ENCODE assay signal across 10 mouse cellular contexts in genomic region chr4:123237386-123238266, GRCm38 (mm10). TPM values are rescaled to one million over a fixed set of nuclear protein-coding genes. Genes with fewer than 3 reads are reported as not detected.
DNase-seq lines count a peak whose midpoint lies in the region; ATAC-seq and TF ChIP-seq lines count a peak whose summit lies in the region.
"Had no signal": no experiment of that assay in that cellular context is flagged by ENCODE, and none has a peak within 500 bp of the region (broad histone marks: within the 10 kb centered on the region; RNA-seq: fewer than 3 reads in every experiment).

No protein-coding gene starts in this region.

- H3K4me2 ChIP-seq in intestine, embryonic 14.5 days (ENCODE audit: low read length): peak overlapping the region; percentile 27; the same call in 1 of the 2 replicates
- H3K4me2 ChIP-seq in intestine, postnatal 0 days (replicated peaks; ENCODE audit: low read depth): no peak overlapping the region
- 0 out of 2 replicates have a peak overlapping the region, but pooled peaks have one; percentile 9 for H3K4me2 ChIP-seq in intestine, embryonic 15.5 days (replicated peaks)
- peak overlapping the region; percentile 57 for H3K4me2 ChIP-seq in myocyte (ENCODE audit: low read depth)
- no peak overlapping the region for H3K4me2 ChIP-seq in midbrain, postnatal 0 days (ENCODE audit: low read depth, low read length, poor library complexity, severe bottlenecking)
- H3K4me2 ChIP-seq: hindbrain, embryonic 14.5 days had no signal

- no peak for ATAC-seq in intestine, embryonic 14.5 days (replicated peaks; ENCODE audit: low FRiP score, low TSS enrichment, low read depth)
- no peak for ATAC-seq in intestine, postnatal 0 days
- ATAC-seq in intestine, embryonic 15.5 days: no peak
- ATAC-seq in midbrain, postnatal 0 days (ENCODE audit: low FRiP score): no peak

- H3K4me1 ChIP-seq in intestine, embryonic 14.5 days (replicated peaks; ENCODE audit: control insufficient read depth, insufficient read depth, low read length): peaks cover 28% of the 10 kb centered on the region
- no peaks in the 10 kb centered on the region for H3K4me1 ChIP-seq in intestine, postnatal 0 days (replicated peaks; ENCODE audit: control insufficient read depth, insufficient read depth, low read length)
- peaks cover 31% of the 10 kb centered on the region for H3K4me1 ChIP-seq in intestine, embryonic 15.5 days (replicated peaks)
- H3K4me1 ChIP-seq in midbrain, postnatal 0 days (ENCODE audit: insufficient read depth, low read length): peaks cover 4% of the 10 kb centered on the region
- H3K4me1 ChIP-seq in forebrain, embryonic 10.5 days: peaks cover 56% of the 10 kb centered on the region

- no peaks in the 10 kb centered on the region for H3K9me3 ChIP-seq in intestine, embryonic 14.5 days (ENCODE audit: control insufficient read depth, low read length)
- H3K9me3 ChIP-seq in intestine, postnatal 0 days (ENCODE audit: control insufficient read depth): no peaks in the 10 kb centered on the region
- H3K9me3 ChIP-seq in intestine, embryonic 15.5 days: no peaks in the 10 kb centered on the region
- H3K9me3 ChIP-seq in midbrain, postnatal 0 days (ENCODE audit: low read length): no peaks in the 10 kb centered on the region
- H3K9me3 ChIP-seq in forebrain, embryonic 10.5 days: no peaks in the 10 kb centered on the region

- 65% methylated on average over 6 of the region's 6 CpGs for WGBS in intestine, embryonic 14.5 days
- 57% methylated on average over 6 of the region's 6 CpGs for WGBS in intestine, postnatal 0 days
- 62% methylated on average over 6 of the region's 6 CpGs for WGBS in intestine, embryonic 15.5 days
- WGBS in midbrain, postnatal 0 days: 64% methylated on average over 6 of the region's 6 CpGs
- 63% methylated on average over 6 of the region's 6 CpGs for WGBS in forebrain, embryonic 10.5 days

- peaks cover 20% of the 10 kb centered on the region for H3K79me2 ChIP-seq in myocyte (ENCODE audit: control insufficient read depth, insufficient read depth)

- TF ChIP-seq POLR2A in myocyte (IDR thresholded peaks at IDR 0.05; ENCODE audit: insufficient read length, low read depth): no peak

- no peak overlapping the region for H3ac ChIP-seq in myocyte (ENCODE audit: control insufficient read depth, insufficient read length)

- 0 out of 2 replicates have a peak overlapping the region, but pooled peaks have one; percentile 2 for H3K27ac ChIP-seq in intestine, embryonic 14.5 days (ENCODE audit: low read depth)
- no peak overlapping the region for H3K27ac ChIP-seq in intestine, postnatal 0 days (ENCODE audit: low read depth, low read length)
- peak overlapping the region; percentile 38; the same call in 1 of the 2 replicates for H3K27ac ChIP-seq in intestine, embryonic 15.5 days
- H3K27ac ChIP-seq in midbrain, postnatal 0 days (ENCODE audit: low read depth, low read length): no peak overlapping the region
- H3K27ac ChIP-seq in forebrain, embryonic 10.5 days: no peak overlapping the region
- H3K27ac ChIP-seq: hindbrain, embryonic 14.5 days had no signal

- no peak overlapping the region for H3K9ac ChIP-seq in intestine, embryonic 14.5 days (ENCODE audit: low read length)
- H3K9ac ChIP-seq in intestine, postnatal 0 days (ENCODE audit: low read depth, low read length): no peak overlapping the region
- no peak overlapping the region for H3K9ac ChIP-seq in intestine, embryonic 15.5 days
- no peak overlapping the region for H3K9ac ChIP-seq in midbrain, postnatal 0 days (replicated peaks; ENCODE audit: low read length, poor library complexity, severe bottlenecking)
- H3K9ac ChIP-seq: hindbrain, embryonic 14.5 days had no signal

- no peak overlapping the region for H3K4me3 ChIP-seq in intestine, embryonic 14.5 days (ENCODE audit: low read depth, low read length)
- no peak overlapping the region for H3K4me3 ChIP-seq in intestine, postnatal 0 days (ENCODE audit: low read depth, low read length)
- H3K4me3 ChIP-seq in intestine, embryonic 15.5 days (replicated peaks): no peak overlapping the region
- H3K4me3 ChIP-seq in myocyte: no peak overlapping the region
- no peak overlapping the region for H3K4me3 ChIP-seq in midbrain, postnatal 0 days (ENCODE audit: low read depth, low read length)
- no peak overlapping the region for H3K4me3 ChIP-seq in forebrain, embryonic 10.5 days

- DNase-seq in intestine, embryonic 14.5 days (ENCODE audit: low spot score): no peak
- DNase-seq in heart, adult 11 months: peak; percentile 99
- DNase-seq in spleen, postnatal 10 days (ENCODE audit: low spot score in 2 of 2): no peak
- no peak for DNase-seq in midbrain, postnatal 0 days (ENCODE audit: low spot score)
- no peak for DNase-seq in forebrain, embryonic 10.5 days (ENCODE audit: extremely low spot score, low spot score)

- TF ChIP-seq CTCF in intestine, postnatal 0 days (IDR thresholded peaks at IDR 0.05; ENCODE audit: low read depth): no peak
- no peak for TF ChIP-seq CTCF in midbrain, postnatal 0 days (IDR thresholded peaks at IDR 0.05)

- H3K36me3 ChIP-seq in intestine, embryonic 14.5 days (ENCODE audit: control insufficient read depth, insufficient read depth, low read length): 0 out of 2 replicates have a peak, but pooled peaks cover 4% of the 10 kb centered on the region
- H3K36me3 ChIP-seq in intestine, postnatal 0 days (ENCODE audit: control insufficient read depth, insufficient read depth): no peaks in the 10 kb centered on the region
- no peaks in the 10 kb centered on the region for H3K36me3 ChIP-seq in intestine, embryonic 15.5 days
- H3K36me3 ChIP-seq in myocyte (ENCODE audit: control insufficient read depth, insufficient read depth): no peaks in the 10 kb centered on the region
- no peaks in the 10 kb centered on the region for H3K36me3 ChIP-seq in midbrain, postnatal 0 days (ENCODE audit: insufficient read depth, low read length)
- H3K36me3 ChIP-seq in forebrain, embryonic 10.5 days (replicated peaks): no peaks in the 10 kb centered on the region

- H3K27me3 ChIP-seq in intestine, embryonic 14.5 days (replicated peaks; ENCODE audit: control insufficient read depth, insufficient read depth, low read length): peaks cover 16% of the 10 kb centered on the region
- peaks cover 37% of the 10 kb centered on the region; the same call in 1 of the 2 replicates for H3K27me3 ChIP-seq in intestine, postnatal 0 days (replicated peaks; ENCODE audit: control insufficient read depth, insufficient read depth, low read length)
- H3K27me3 ChIP-seq in intestine, embryonic 15.5 days (replicated peaks): peaks cover 13% of the 10 kb centered on the region
- H3K27me3 ChIP-seq in myocyte (ENCODE audit: control insufficient read depth, insufficient read depth, insufficient read length): no peaks in the 10 kb centered on the region
- peaks cover 27% of the 10 kb centered on the region for H3K27me3 ChIP-seq in midbrain, postnatal 0 days (ENCODE audit: insufficient read depth, low read length)
- H3K27me3 ChIP-seq in forebrain, embryonic 10.5 days (ENCODE audit: poor library complexity, severe bottlenecking): peaks cover 99% of the 10 kb centered on the region

TF ChIP-seq in myocyte, 11 proteins besides CTCF, POLR2A, EP300 and RAD21 (continues in another document):
- TF ChIP-seq SRF (IDR thresholded peaks at IDR 0.05; ENCODE audit: control insufficient read depth, insufficient read length, low read depth) (no peak), E2F4 (IDR thresholded peaks at IDR 0.05; ENCODE audit: insufficient read depth) (no peak), REST (IDR thresholded peaks at IDR 0.05; ENCODE audit: insufficient read depth, insufficient read length) (no peak), USF1 (IDR thresholded peaks at IDR 0.05; ENCODE audit: low read depth) (no peak)

RNA-seq across cellular contexts. Expression of gene Heyl, which starts 4.3 kb away (rescaled TPM):
- polyA plus RNA-seq in intestine, embryonic 14.5 days (2014; fragmentation: Nextera tagmentation; extraction: Ambion mirVana): 16.0 and 16.8 TPM in 2 replicates
- polyA plus RNA-seq in intestine, postnatal 0 days (2015; fragmentation: Nextera tagmentation; extraction: Ambion mirVana): 4.3 and 4.5 TPM in 2 replicates
- polyA plus RNA-seq in intestine, embryonic 15.5 days (2015; fragmentation: Nextera tagmentation; extraction: Ambion mirVana): 13.7 and 13.9 TPM in 2 replicates
- 30.2 TPM for polyA plus RNA-seq in myocyte (2012; fragmentation: generic; extraction: Trizol)
- total RNA-seq in midbrain, postnatal 0 days (2014; rRNA removed): 2.9 and 5.0 TPM in 2 replicates
- 4.7 and 5.1 TPM in 2 replicates for polyA plus RNA-seq in midbrain, postnatal 0 days (2015; fragmentation: Nextera tagmentation; extraction: Ambion mirVana)
- polyA plus RNA-seq in forebrain, embryonic 10.5 days (2016; fragmentation: Nextera tagmentation; extraction: Ambion mirVana): 6.6 and 6.7 TPM in 2 replicates

RNA-seq across cellular contexts. Expression of gene Pabpc4, which starts 24.5 kb away (rescaled TPM):
- polyA plus RNA-seq in intestine, embryonic 14.5 days (2014; fragmentation: Nextera tagmentation; extraction: Ambion mirVana): 72.1 and 72.2 TPM in 2 replicates
- 12.6 and 15.0 TPM in 2 replicates for polyA plus RNA-seq in intestine, postnatal 0 days (2015; fragmentation: Nextera tagmentation; extraction: Ambion mirVana)
- 40.7 and 48.7 TPM in 2 replicates for polyA plus RNA-seq in intestine, embryonic 15.5 days (2015; fragmentation: Nextera tagmentation; extraction: Ambion mirVana)
- 154 TPM for polyA plus RNA-seq in myocyte (2012; fragmentation: generic; extraction: Trizol)
- total RNA-seq in midbrain, postnatal 0 days (2014; rRNA removed): 85.4 and 88.6 TPM in 2 replicates
- polyA plus RNA-seq in midbrain, postnatal 0 days (2015; fragmentation: Nextera tagmentation; extraction: Ambion mirVana): 23.5 and 25.0 TPM in 2 replicates
- 55.4 and 57.9 TPM in 2 replicates for polyA plus RNA-seq in forebrain, embryonic 10.5 days (2016; fragmentation: Nextera tagmentation; extraction: Ambion mirVana)

RNA-seq across cellular contexts. Expression of gene Nt5c1a, which starts 36.3 kb away (rescaled TPM):
- polyA plus RNA-seq in intestine, embryonic 14.5 days (2014; fragmentation: Nextera tagmentation; extraction: Ambion mirVana): not detected in 2 replicates
- not detected in 2 replicates for polyA plus RNA-seq in intestine, postnatal 0 days (2015; fragmentation: Nextera tagmentation; extraction: Ambion mirVana)
- polyA plus RNA-seq in intestine, embryonic 15.5 days (2015; fragmentation: Nextera tagmentation; extraction: Ambion mirVana): not detected in 2 replicates
- not detected for polyA plus RNA-seq in myocyte (2012; fragmentation: generic; extraction: Trizol)
- total RNA-seq in midbrain, postnatal 0 days (2014; rRNA removed): 1.9 and 2.4 TPM in 2 replicates
- 0.33 and 0.45 TPM in 2 replicates for polyA plus RNA-seq in midbrain, postnatal 0 days (2015; fragmentation: Nextera tagmentation; extraction: Ambion mirVana)
- polyA plus RNA-seq in forebrain, embryonic 10.5 days (2016; fragmentation: Nextera tagmentation; extraction: Ambion mirVana): not detected in 2 replicates
- polyA plus RNA-seq: hindbrain, embryonic 14.5 days; spleen, adult 2 months had no signal

RNA-seq across cellular contexts. Expression of gene Hpcal4, which starts 54.6 kb away (rescaled TPM):
- polyA plus RNA-seq in intestine, embryonic 14.5 days (2014; fragmentation: Nextera tagmentation; extraction: Ambion mirVana): 7.5 and 7.8 TPM in 2 replicates
- 5.0 and 7.2 TPM in 2 replicates for polyA plus RNA-seq in intestine, postnatal 0 days (2015; fragmentation: Nextera tagmentation; extraction: Ambion mirVana)
- 3.9 and 4.5 TPM in 2 replicates for polyA plus RNA-seq in intestine, embryonic 15.5 days (2015; fragmentation: Nextera tagmentation; extraction: Ambion mirVana)
- not detected for polyA plus RNA-seq in myocyte (2012; fragmentation: generic; extraction: Trizol)
- 53.7 and 64.5 TPM in 2 replicates for total RNA-seq in midbrain, postnatal 0 days (2014; rRNA removed)
- 63.4 and 67.6 TPM in 2 replicates for polyA plus RNA-seq in midbrain, postnatal 0 days (2015; fragmentation: Nextera tagmentation; extraction: Ambion mirVana)
- 0.30 and 0.73 TPM in 2 replicates for polyA plus RNA-seq in forebrain, embryonic 10.5 days (2016; fragmentation: Nextera tagmentation; extraction: Ambion mirVana)
- polyA plus RNA-seq: spleen, adult 2 months had no signal

Comparison
In these comparisons a context has a peak if more than half of its experiments do, and no peak if none do; other contexts are left out.
1. H3K27ac ChIP-seq: peak in intestine, embryonic 14.5 days (single experiment) and intestine, embryonic 15.5 days (single experiment); none in intestine, postnatal 0 days (single experiment), midbrain, postnatal 0 days (single experiment) and forebrain, embryonic 10.5 days (single experiment).
2. H3K4me2 ChIP-seq: peak in intestine, embryonic 14.5 days (single experiment), intestine, embryonic 15.5 days (single experiment) and myocyte (single experiment); none in intestine, postnatal 0 days (single experiment) and midbrain, postnatal 0 days (single experiment).